Mouse (Mus musculus): Measurements from ENCODE around the gene Apon.
"Not testable (repeated sequence)": the region's sequence is repeated elsewhere in the genome, so short reads cannot be mapped to it uniquely, and the experiment has no call there.

DNA sequence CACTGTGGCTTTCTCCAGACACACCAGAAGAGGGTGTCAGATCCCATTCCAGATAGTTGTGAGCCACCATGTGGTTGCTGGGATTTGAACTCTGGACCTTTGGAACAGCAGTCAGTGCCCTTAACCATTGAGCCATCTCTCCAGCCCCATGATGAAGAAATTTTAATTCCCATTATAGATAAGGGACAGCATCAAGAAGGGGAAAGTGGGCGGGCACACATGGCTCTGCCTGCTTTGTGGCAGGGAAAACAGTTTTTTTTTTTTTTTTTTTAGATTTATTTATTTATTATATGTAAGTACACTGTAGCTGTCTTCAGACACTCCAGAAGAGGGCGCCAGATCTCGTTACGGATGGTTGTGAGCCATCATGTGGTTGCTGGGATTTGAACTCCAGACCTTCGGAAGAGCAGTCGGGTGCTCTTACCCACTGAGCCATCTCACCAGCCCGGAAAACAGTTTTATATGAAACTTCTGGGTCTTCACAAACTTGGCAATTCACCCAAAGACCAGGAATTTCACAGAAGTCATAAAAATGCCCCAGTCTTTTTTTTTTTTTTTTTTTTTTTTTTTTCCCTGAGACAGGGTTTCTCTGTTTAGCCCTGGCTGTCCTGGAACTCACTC lies 19.0 kb downstream of the Apon start:
- TF ChIP-seq CTCF (IDR thresholded peaks at IDR 0.05; ENCODE audit: low read depth, low read length); POLR2AphosphoS5 (IDR thresholded peaks at IDR 0.05; ENCODE audit: insufficient replicate concordance, low read depth, low read length); TAL1 (conservative IDR thresholded peaks at IDR 0.05; ENCODE audit: low read depth, low read length); GATA1 (IDR thresholded peaks at IDR 0.05; ENCODE audit: borderline replicate concordance, low read length); GATA2 (IDR thresholded peaks at IDR 0.05; ENCODE audit: borderline replicate concordance, low read depth, low read length): not testable (repeated sequence)
